Mouse (Mus musculus) kidney, embryonic 14.5 days (tissue): ENCODE data around the gene Gm20075. TPM values are rescaled to one million over a fixed set of nuclear protein-coding genes. Genes with fewer than 3 reads are reported as not detected.
"Not testable (repeated sequence)": the region's sequence is repeated elsewhere in the genome, so short reads cannot be mapped to it uniquely, and the experiment has no call there.

ENCODE experiments used
- ATAC-seq: fragments of 200-750 bp; cut with Nextera tagmentation; 2 replicates; pipeline ENCODE4 v1.8.0; 2017; ENCODE audit warnings: moderate number of reproducible peaks, mild to moderate bottlenecking, moderate TSS enrichment, moderate library complexity; ENCODE audit not compliant: low FRiP score, low TSS enrichment
- H3K27ac ChIP-seq: fragments of 300-500 bp; sonication (generic); 2 replicates; pipeline ENCODE4 v1.5.1; 2014; ENCODE audit warnings: low read depth, mild to moderate bottlenecking, low read length, moderate library complexity, mixed read lengths
- H3K27me3 ChIP-seq: fragments of 300-500 bp; sonication (generic); 2 replicates; pipeline ENCODE4 v1.6.1; 2014; ENCODE audit warnings: mild to moderate bottlenecking, low read length; ENCODE audit not compliant: control insufficient read depth, insufficient read depth
- H3K36me3 ChIP-seq: fragments of 300-500 bp; sonication (generic); 2 replicates; pipeline ENCODE4 v1.6.1; 2014; ENCODE audit warnings: low read length, mixed read lengths; ENCODE audit not compliant: control insufficient read depth, insufficient read depth
- H3K4me1 ChIP-seq: fragments of 300-500 bp; sonication (generic); 2 replicates; pipeline ENCODE4 v1.6.1; 2014; ENCODE audit warnings: low read length, mixed read lengths; ENCODE audit not compliant: control insufficient read depth, insufficient read depth
- H3K4me2 ChIP-seq: fragments of 300-500 bp; sonication (generic); replicated peaks from 2 replicates; pipeline ENCODE4 v1.6.1; 2014; ENCODE audit warnings: low read depth, mild to moderate bottlenecking, low read length
- H3K4me3 ChIP-seq: fragments of 300-500 bp; sonication (generic); 2 replicates; pipeline ENCODE4 v1.5.1; 2014; ENCODE audit warnings: mild to moderate bottlenecking, low read length
- H3K9ac ChIP-seq: fragments of 300-500 bp; sonication (generic); 2 replicates; pipeline ENCODE4 v1.6.1; 2014; ENCODE audit warnings: low read depth, mild to moderate bottlenecking, low read length, moderate library complexity
- H3K9me3 ChIP-seq: fragments of 300-500 bp; sonication (generic); 2 replicates; pipeline ENCODE4 v1.6.1; 2016; ENCODE audit warnings: low read length; ENCODE audit not compliant: control insufficient read depth
- WGBS: fragments of 180-500 bp; shearing (Covaris S2); extraction: QIAGEN DNeasy Blood & Tissue Kit; methylation state at CpG from one replicate; pipeline ENCODE4 v1.1.7; 2014; 5-methylcytosine and 5-hydroxymethylcytosine counted together
- polyA plus RNA-seq: library from polyadenylated mRNA; unstranded; fragments of >200 nt; fragmentation: Nextera tagmentation; extraction: Ambion mirVana; gene quantifications from 2 replicates; pipeline ENCODE4 v1.2.1, GENCODE M21; 2014

Gm20075 gene
- polyA plus RNA-seq, 1 experiment from 2014 or later, result 33.9 TPM

- H3K9me3 ChIP-seq, ATAC-seq, H3K4me3 ChIP-seq, H3K4me2 ChIP-seq, H3K4me1 ChIP-seq, H3K27me3 ChIP-seq, H3K9ac ChIP-seq, H3K27ac ChIP-seq, H3K36me3 ChIP-seq: not testable (repeated sequence)
- WGBS, result 86% methylated on average over 1 of the region's 1 CpGs
Measured at GRCm38 (mm10) chr13:96081754-96082153, 578 bp upstream of the Gm20075 start, which contains the start of gene Gm17190. Gene Gm17190 (plus strand): TSS chr13:96082054.

- Histone ChIP-seq H3K9ac (no peak overlapping the region), H3K27ac (no peak overlapping the region), H3K9me3 (no peaks in the 10 kb centered on the region), H3K4me3 (no peak overlapping the region), H3K4me1 (no peaks in the 10 kb centered on the region), H3K27me3 (no peaks in the 10 kb centered on the region), H3K36me3 (no peaks in the 10 kb centered on the region), H3K4me2 (no peak overlapping the region)
- ATAC-seq, result no peak
- 58% methylated on average over 8 of the region's 8 CpGs for WGBS
Measured at GRCm38 (mm10) chr13:96073555-96073954, 7.6 kb downstream of the Gm20075 start.

- H3K27ac ChIP-seq, result no peak overlapping the region
- H3K4me1 ChIP-seq, result no peaks in the 10 kb centered on the region
- H3K9ac ChIP-seq, result no peak overlapping the region
- H3K27me3 ChIP-seq, result no peaks in the 10 kb centered on the region
- no peak for ATAC-seq
- no peak overlapping the region for H3K4me3 ChIP-seq
- 91% methylated on average over 3 of the region's 3 CpGs for WGBS
- no peaks in the 10 kb centered on the region for H3K36me3 ChIP-seq
- H3K4me2 ChIP-seq, result no peak overlapping the region
- no peaks in the 10 kb centered on the region for H3K9me3 ChIP-seq
Measured at GRCm38 (mm10) chr13:96052755-96053154, 28.4 kb downstream of the Gm20075 start.

- no peak overlapping the region for H3K9ac ChIP-seq
- no peaks in the 10 kb centered on the region for H3K9me3 ChIP-seq
- WGBS, result 79% methylated on average over 5 of the region's 5 CpGs
- no peak overlapping the region for H3K4me3 ChIP-seq
- H3K36me3 ChIP-seq, result no peaks in the 10 kb centered on the region
- H3K27ac ChIP-seq, result no peak overlapping the region
- no peaks in the 10 kb centered on the region for H3K4me1 ChIP-seq
- no peak overlapping the region for H3K4me2 ChIP-seq
- ATAC-seq, result no peak
- H3K27me3 ChIP-seq, result no peaks in the 10 kb centered on the region
Measured at GRCm38 (mm10) chr13:96045396-96045795, 35.8 kb downstream of the Gm20075 start.

GRCm38 (mm10) chr13:96040275-96041042 lies 40.7 kb downstream of the Gm20075 start:
- no peak for ATAC-seq
- Histone ChIP-seq H3K4me3 (no peak overlapping the region), H3K9me3 (no peaks in the 10 kb centered on the region), H3K4me1 (no peaks in the 10 kb centered on the region), H3K36me3 (no peaks in the 10 kb centered on the region), H3K9ac (no peak overlapping the region), H3K27me3 (no peaks in the 10 kb centered on the region), H3K27ac (no peak overlapping the region), H3K4me2 (no peak overlapping the region)
- WGBS, result 68% methylated on average over 11 of the region's 11 CpGs

- H3K27me3 ChIP-seq, result no peaks in the 10 kb centered on the region
- H3K9me3 ChIP-seq, result no peaks in the 10 kb centered on the region
- H3K4me2 ChIP-seq, result no peak overlapping the region
- H3K4me1 ChIP-seq, result no peaks in the 10 kb centered on the region
- no peak overlapping the region for H3K27ac ChIP-seq
- no peak overlapping the region for H3K9ac ChIP-seq
- whole genome bisulfite sequencing, result 70% methylated on average over 1 of the region's 1 CpGs
- ATAC-seq, result no peak
- H3K36me3 ChIP-seq, result no peaks in the 10 kb centered on the region
- H3K4me3 ChIP-seq, result no peak overlapping the region
Measured at GRCm38 (mm10) chr13:96039536-96039935, 41.6 kb downstream of the Gm20075 start.

GRCm38 (mm10) chr13:96030368-96031223 lies 50.6 kb downstream of the Gm20075 start:
- no peaks in the 10 kb centered on the region for H3K36me3 ChIP-seq
- no peak overlapping the region for H3K4me2 ChIP-seq
- no peak overlapping the region for H3K4me3 ChIP-seq
- WGBS, result 65% methylated on average over 19 of the region's 19 CpGs
- H3K27me3 ChIP-seq, result no peaks in the 10 kb centered on the region
- H3K9me3 ChIP-seq, result no peaks in the 10 kb centered on the region
- no peak for ATAC-seq
- no peak overlapping the region for H3K9ac ChIP-seq
- H3K4me1 ChIP-seq, result no peaks in the 10 kb centered on the region
- no peak overlapping the region for H3K27ac ChIP-seq
